Mouse (Mus musculus) kidney, embryonic 16.5 days (tissue): ENCODE measurements around the gene Taf1. TPM values are rescaled to one million over a fixed set of nuclear protein-coding genes. Genes with fewer than 3 reads are reported as not detected.

Experiments used
- ATAC-seq: fragments of 200-750 bp; cut with Nextera tagmentation; 2 replicates; pipeline ENCODE4 v1.8.0; 2017; ENCODE audit warnings: moderate TSS enrichment; ENCODE audit not compliant: low FRiP score, low TSS enrichment
- H3K27ac ChIP-seq: fragments of 300-500 bp; sonication (generic); 2 replicates; pipeline ENCODE4 v1.5.1; 2014; ENCODE audit warnings: low read length
- H3K27me3 ChIP-seq: fragments of 300-500 bp; sonication (generic); 2 replicates; pipeline ENCODE4 v1.6.1; 2014; ENCODE audit warnings: low read length, control low read depth, mixed read lengths; ENCODE audit not compliant: insufficient read depth
- H3K36me3 ChIP-seq: fragments of 300-500 bp; sonication (generic); 2 replicates; pipeline ENCODE4 v1.6.1; 2014; ENCODE audit warnings: low read length, control low read depth, mixed read lengths; ENCODE audit not compliant: insufficient read depth
- H3K4me1 ChIP-seq: fragments of 300-500 bp; sonication (generic); 2 replicates; pipeline ENCODE4 v1.6.1; 2014; ENCODE audit warnings: low read length, control low read depth, mixed read lengths; ENCODE audit not compliant: insufficient read depth
- H3K4me2 ChIP-seq: fragments of 300-500 bp; sonication (generic); replicated peaks from 2 replicates; pipeline ENCODE4 v1.6.1; 2014; ENCODE audit warnings: low read depth, low read length
- H3K4me3 ChIP-seq: fragments of 300-500 bp; sonication (generic); 2 replicates; pipeline ENCODE4 v1.5.1; 2014; ENCODE audit warnings: mild to moderate bottlenecking, low read length
- H3K9ac ChIP-seq: fragments of 300-500 bp; sonication (generic); replicated peaks from 2 replicates; pipeline ENCODE4 v1.6.1; 2014; ENCODE audit warnings: low read length
- H3K9me3 ChIP-seq: fragments of 300-500 bp; sonication (generic); 2 replicates; pipeline ENCODE4 v1.6.1; 2016; ENCODE audit warnings: low read length, control low read depth
- WGBS: fragments of 180-500 bp; shearing (Covaris S2); extraction: QIAGEN DNeasy Blood & Tissue Kit; methylation state at CpG from one replicate; pipeline ENCODE4 v1.1.7; 2014; 5-methylcytosine and 5-hydroxymethylcytosine counted together
- polyA plus RNA-seq: library from polyadenylated mRNA; unstranded; fragments of >200 nt; fragmentation: Nextera tagmentation; extraction: Ambion mirVana; gene quantifications from 2 replicates; pipeline ENCODE4 v1.2.1, GENCODE M21; 2015

The Taf1 gene
- polyA plus RNA-seq, 1 experiment from 2014 or later = 14.3 TPM

DNA sequence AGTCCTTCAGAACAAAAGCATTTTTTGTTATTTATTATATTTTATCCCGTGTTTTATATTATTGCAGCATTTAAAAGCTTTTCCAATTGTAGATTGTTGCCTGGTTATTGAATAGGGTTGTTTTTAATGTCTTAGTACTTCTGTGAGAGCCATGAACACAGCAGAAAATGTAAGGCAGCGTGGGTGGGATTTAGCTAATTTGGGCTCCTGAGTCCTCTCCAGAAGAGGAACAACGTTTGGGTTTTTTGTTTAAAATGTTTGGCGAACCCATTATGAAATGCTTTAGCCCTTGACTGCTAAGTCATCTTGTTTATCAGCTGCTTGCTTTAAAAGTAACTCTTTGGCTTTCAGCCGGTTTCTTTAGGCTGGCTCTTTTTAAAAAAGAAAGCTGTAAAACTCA, 109.6 kb downstream of the Taf1 start:
- 22% methylated on average over 5 of the region's 5 CpGs for WGBS
- Histone ChIP-seq H3K27me3 (peaks cover 27% of the 10 kb centered on the region; the same call in 1 of the 2 replicates), H3K4me1 (0 out of 2 replicates have a peak, but pooled peaks cover 4% of the 10 kb centered on the region), H3K9me3 (no peaks in the 10 kb centered on the region), H3K27ac (no peak overlapping the region), H3K36me3 (peaks cover 9% of the 10 kb centered on the region; the same call in 1 of the 2 replicates), H3K4me3 (peak overlapping the region; percentile 79), H3K9ac (peak overlapping the region; percentile 54; the same call in 1 of the 2 replicates), H3K4me2 (peak overlapping the region; percentile 62)
- no peak for ATAC-seq

GRCm38 (mm10) chrX:101645286-101645685, 112.8 kb downstream of the Taf1 start:
- no peak for ATAC-seq
- Histone ChIP-seq H3K4me1 (0 out of 2 replicates have a peak, but pooled peaks cover 4% of the 10 kb centered on the region), H3K27me3 (peaks cover 9% of the 10 kb centered on the region; the same call in 1 of the 2 replicates), H3K4me3 (no peak overlapping the region), H3K9ac (no peak overlapping the region), H3K27ac (no peak overlapping the region), H3K4me2 (no peak overlapping the region), H3K9me3 (no peaks in the 10 kb centered on the region), H3K36me3 (peaks cover 11% of the 10 kb centered on the region; the same call in 1 of the 2 replicates)
- 54% methylated on average over 2 of the region's 2 CpGs for WGBS

- Histone ChIP-seq H3K4me2 (no peak overlapping the region), H3K27me3 (peaks cover 3% of the 10 kb centered on the region; the same call in 1 of the 2 replicates), H3K4me3 (no peak overlapping the region), H3K36me3 (peaks cover 11% of the 10 kb centered on the region; the same call in 1 of the 2 replicates), H3K4me1 (0 out of 2 replicates have a peak, but pooled peaks cover 4% of the 10 kb centered on the region), H3K27ac (no peak overlapping the region), H3K9me3 (no peaks in the 10 kb centered on the region), H3K9ac (no peak overlapping the region)
- WGBS = 85% methylated on average over 5 of the region's 5 CpGs
- ATAC-seq = no peak
These were observed 114.1 kb downstream of the Taf1 start for GRCm38 (mm10) chrX:101646621-101647020.

Other genes starting within 250 kb of the Taf1 start
- gene Nlgn3, start 233.6 kb upstream of the Taf1 start, polyA plus RNA-seq = 6.8 and 7.5 TPM in 2 replicates
- 33.6 and 40.6 TPM in 2 replicates for gene Gjb1, start 156.4 kb upstream of the Taf1 start, polyA plus RNA-seq
- gene Zmym3, start 111.9 kb upstream of the Taf1 start, polyA plus RNA-seq = 30.9 and 31.6 TPM in 2 replicates
- gene Nono, start 103.4 kb upstream of the Taf1 start, polyA plus RNA-seq = 457 and 479 TPM in 2 replicates
- gene Itgb1bp2, start 83.6 kb upstream of the Taf1 start, polyA plus RNA-seq = 4.0 and 4.8 TPM in 2 replicates
- 159 and 180 TPM in 2 replicates for gene Ogt, start 107.3 kb downstream of the Taf1 start, polyA plus RNA-seq
- 0.20 and 0.26 TPM in 2 replicates for gene Cxcr3, start 201.5 kb downstream of the Taf1 start, polyA plus RNA-seq